Mouse (Mus musculus) erythroblast, embryonic 14.5 days (primary cell): ENCODE data around the gene Wwp2.

Source experiments
- GATA1 ChIP-seq: IDR thresholded peaks from 2 replicates; pipeline ENCODE4 v1.6.1; 2012; ENCODE audit warnings: low read length, inconsistent platforms, mixed read lengths
- TAL1 ChIP-seq: IDR thresholded peaks from 3 replicates; pipeline ENCODE4 v1.6.1; 2012; ENCODE audit warnings: low read length, inconsistent platforms, mixed read lengths

DNA sequence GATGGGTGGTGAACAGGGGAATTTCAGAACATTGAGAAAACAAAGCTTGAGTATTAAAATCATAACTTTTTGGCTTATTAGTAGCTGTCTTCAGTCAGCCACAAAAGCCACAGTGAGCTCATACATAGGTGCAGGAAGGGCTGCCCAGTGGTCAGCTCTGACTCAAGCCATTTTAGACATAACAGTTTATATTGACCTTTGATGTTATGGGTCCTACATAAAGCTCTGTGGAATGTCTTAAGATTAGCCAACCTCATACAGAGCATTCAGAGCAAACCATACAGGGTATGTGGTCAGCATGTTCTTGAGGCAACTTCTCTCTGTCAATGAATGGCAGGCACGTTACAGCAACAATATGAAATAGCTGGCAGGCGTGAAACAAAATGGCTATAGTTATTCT lies 134.9 kb downstream of the Wwp2 start:
- TF ChIP-seq TAL1 (no peak), GATA1 (no peak)
